Mouse (Mus musculus) embryonic fibroblast, embryonic 13.5 days (primary cell): ENCODE results near the gene Dbi.

Source experiments
- CTCF ChIP-seq: IDR thresholded peaks from 2 replicates; pipeline ENCODE4 v1.5.1; 2011; ENCODE audit warnings: mild to moderate bottlenecking, control low read depth, low read length, moderate library complexity, borderline replicate concordance; ENCODE audit not compliant: insufficient read depth
- POLR2A ChIP-seq: IDR thresholded peaks from 2 replicates; pipeline ENCODE4 v1.6.1; 2011; ENCODE audit warnings: low read depth, mild to moderate bottlenecking, control low read depth, low read length, moderate library complexity

DNA sequence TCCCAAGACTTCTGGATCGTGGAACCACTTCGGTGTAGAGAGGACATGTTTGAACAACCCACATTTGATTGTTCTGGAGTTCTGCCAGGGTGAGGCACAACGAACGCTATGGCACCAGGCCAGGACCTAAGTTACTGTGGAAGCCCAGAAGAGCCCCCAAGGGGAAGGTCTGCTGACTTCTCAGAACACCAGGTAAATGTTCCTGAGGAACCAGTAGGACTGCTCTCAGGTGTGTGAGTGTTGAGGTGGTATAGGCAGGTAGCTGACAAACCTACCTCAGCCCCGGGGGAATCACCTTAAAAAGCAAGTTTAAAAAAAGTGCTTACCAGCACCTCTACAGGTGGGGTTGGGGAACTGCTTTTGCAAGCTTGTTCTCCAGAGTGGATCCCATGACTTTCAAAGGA lies 15.3 kb downstream of the Dbi start:
- TF ChIP-seq CTCF (no peak), POLR2A (no peak)
